Mouse (Mus musculus) activated CD4-positive, CD25-positive, alpha-beta regulatory T cell (primary cell): ENCODE results near the gene Lig3. TPM values are rescaled to one million over a fixed set of nuclear protein-coding genes. Genes with fewer than 3 reads are reported as not detected.

Experiments
- polyA plus RNA-seq, 2 experiments: library from polyadenylated mRNA; unstranded; fragments of 100-300 nt; shearing (Covaris generic); gene quantifications; one replicate each; pipeline ENCODE4 v1.2.1; 2017

Gene Lig3
- 10 to 100 TPM; 28.6 to 32.2 TPM for polyA plus RNA-seq

GRCm38 (mm10) chr11:82780983-82781903 is at the start of gene Lig3:
Gene Lig3 (plus strand): TSS chr11:82781108.

DNA sequence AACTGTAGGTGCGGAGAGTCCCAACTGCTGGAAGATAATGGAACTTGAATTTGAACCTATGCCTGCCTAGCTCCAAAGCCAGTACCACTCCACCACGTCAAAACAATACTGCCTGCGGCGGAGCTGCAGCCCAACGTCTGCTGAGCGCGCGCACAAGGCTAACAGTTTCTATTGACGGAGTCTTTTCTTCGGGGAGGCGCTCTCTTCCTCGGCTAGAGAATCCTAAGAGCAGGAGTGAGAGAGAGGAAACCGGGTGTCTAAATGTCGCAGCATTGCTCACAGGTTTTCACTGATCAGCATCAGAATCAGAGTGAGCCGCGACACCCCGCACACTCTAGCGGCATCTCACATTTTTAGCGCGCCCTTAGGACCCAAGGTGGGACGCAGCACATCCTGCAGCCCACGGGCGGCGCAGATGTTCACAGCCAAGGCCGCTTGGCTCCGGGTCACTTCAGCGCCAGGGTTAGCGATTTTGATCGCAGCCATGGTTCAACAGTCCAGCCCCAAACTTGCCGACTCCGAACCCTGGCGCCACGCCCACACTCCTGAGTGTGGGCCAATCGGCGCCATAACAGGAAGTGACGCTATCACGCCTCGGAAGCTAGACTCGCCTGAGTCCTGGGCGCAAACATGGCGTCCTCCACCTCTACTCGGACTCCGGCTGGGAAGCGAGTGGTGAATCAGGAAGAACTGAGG is 17.0 kb upstream of the Lig3 start, which contains the start of the genes Cct6b and Zfp830:
Gene Cct6b (minus strand): TSS at position 580 of the 696 bp plus-strand sequence.
Gene Zfp830 (plus strand): TSS at position 604 of the 696 bp plus-strand sequence.

Other genes with a start within 250 kb of the Lig3 start
- gene Cct6b, start 16.8 kb upstream of the Lig3 start, polyA plus RNA-seq: 1 to 10 TPM in 1 of 2 experiments, under 1 TPM in 1; 0.25 to 1.8 TPM
- gene Zfp830, start 16.8 kb upstream of the Lig3 start, polyA plus RNA-seq: 10 to 100 TPM; 27.4 to 30.4 TPM
- 10 to 100 TPM; 13.0 to 15.8 TPM for gene Rffl, start 90.1 kb downstream of the Lig3 start, polyA plus RNA-seq
- 10 to 100 TPM; 30.1 to 32.6 TPM for gene Rad51d, start 109.5 kb downstream of the Lig3 start, polyA plus RNA-seq
- gene Fndc8, start 111.0 kb downstream of the Lig3 start, polyA plus RNA-seq: under 1 TPM in 1 of 2 experiments, not detected in 1; 0.26 TPM
- gene Nle1, start 127.3 kb downstream of the Lig3 start, polyA plus RNA-seq: 10 to 100 TPM; 23.2 to 33.4 TPM
- gene Unc45b, start 129.4 kb downstream of the Lig3 start, polyA plus RNA-seq: under 1 TPM in 1 of 2 experiments, not detected in 1; 0.23 TPM
- 10 to 100 TPM; 28.1 to 34.1 TPM for gene Slfn5, start 170.2 kb downstream of the Lig3 start, polyA plus RNA-seq
- 10 to 100 TPM in 1 of 2 experiments, 1 to 10 TPM in 1; 7.4 to 18.8 TPM for gene Slfn9, start 210.7 kb downstream of the Lig3 start, polyA plus RNA-seq
- gene Slfn8, start 239.7 kb downstream of the Lig3 start, polyA plus RNA-seq: 100 to 1,000 TPM in 1 of 2 experiments, 10 to 100 TPM in 1; 66.2 to 118 TPM